Mouse (Mus musculus): ENCODE data around the gene Elk3. TPM values are rescaled to one million over a fixed set of nuclear protein-coding genes. Genes with fewer than 3 reads are reported as not detected.
"Not testable (repeated sequence)": the region's sequence is repeated elsewhere in the genome, so short reads cannot be mapped to it uniquely, and the experiment has no call there.

Elk3 gene
- total RNA-seq (2017), result 40.1 and 46.4 TPM in 2 replicates

DNA sequence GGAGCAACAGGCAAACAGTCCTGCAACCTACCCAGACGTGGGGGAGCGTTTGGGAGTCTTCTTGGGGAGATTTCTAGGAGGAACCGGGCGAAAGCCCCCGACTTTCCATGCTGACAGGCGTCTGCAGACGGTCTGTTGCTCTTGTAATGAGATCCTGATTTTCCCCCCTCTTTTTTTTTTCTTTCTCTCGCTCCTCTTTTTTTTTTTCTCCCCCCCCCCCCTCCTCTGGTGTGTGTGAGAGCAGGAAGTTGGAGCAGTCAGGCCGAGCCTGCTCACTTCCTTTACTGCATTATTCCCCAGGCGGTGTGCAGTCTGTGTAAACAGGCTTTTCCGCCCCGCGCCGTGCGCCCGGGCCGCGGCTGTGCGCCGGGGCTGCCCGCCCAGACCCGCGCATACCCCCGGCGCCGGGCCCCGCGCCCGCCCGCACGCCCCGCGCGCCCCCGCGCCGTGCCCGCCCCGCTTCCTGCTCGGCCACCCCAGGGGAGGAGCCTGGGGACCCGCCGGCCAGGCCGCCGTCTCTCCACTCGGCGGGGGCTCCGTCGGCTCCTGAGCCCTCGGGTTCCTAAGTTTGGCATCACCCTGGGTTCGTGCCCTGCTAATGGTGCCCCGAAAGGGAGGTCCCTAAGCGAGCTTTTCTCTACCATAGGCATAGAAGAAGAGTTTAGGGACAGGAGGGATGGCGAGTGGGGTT lies at the start of gene Elk3:
Gene Elk3 (minus strand): TSS at position 415 of the 691 bp plus-strand sequence.
- ATAC-seq (replicated peaks in 1 of 2; ENCODE audit: insufficient read depth in 1 of 2, low FRiP score in 2 of 2, low TSS enrichment in 1 of 2, low read depth in 1 of 2, poor library complexity in 2 of 2, severe bottlenecking in 2 of 2), result peak; percentile 43 to 77; a peak in 3 of 4 replicates

DNA sequence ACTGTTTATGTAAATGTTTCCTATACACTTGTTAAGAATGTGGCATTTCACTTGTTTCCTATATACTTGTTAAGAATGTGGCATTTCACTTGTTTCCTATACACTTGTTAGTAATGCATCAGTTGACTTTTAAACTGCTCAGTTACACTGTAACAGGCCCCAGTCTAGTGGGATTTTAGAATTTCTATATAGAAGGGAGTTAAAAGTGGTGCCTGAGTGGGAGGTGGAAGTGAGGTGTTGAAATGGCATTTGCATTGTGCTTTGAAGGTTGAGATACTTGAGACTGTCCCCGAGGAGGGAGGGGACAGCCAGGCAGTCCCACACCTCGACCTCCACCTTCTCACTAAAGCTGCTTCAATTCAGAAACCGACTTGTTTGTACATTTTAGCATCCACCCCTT lies 49.7 kb upstream of the Elk3 start:
- no peak for ATAC-seq (replicated peaks in 1 of 2; ENCODE audit: insufficient read depth in 1 of 2, low FRiP score in 2 of 2, low TSS enrichment in 1 of 2, low read depth in 1 of 2, poor library complexity in 2 of 2, severe bottlenecking in 2 of 2)

DNA sequence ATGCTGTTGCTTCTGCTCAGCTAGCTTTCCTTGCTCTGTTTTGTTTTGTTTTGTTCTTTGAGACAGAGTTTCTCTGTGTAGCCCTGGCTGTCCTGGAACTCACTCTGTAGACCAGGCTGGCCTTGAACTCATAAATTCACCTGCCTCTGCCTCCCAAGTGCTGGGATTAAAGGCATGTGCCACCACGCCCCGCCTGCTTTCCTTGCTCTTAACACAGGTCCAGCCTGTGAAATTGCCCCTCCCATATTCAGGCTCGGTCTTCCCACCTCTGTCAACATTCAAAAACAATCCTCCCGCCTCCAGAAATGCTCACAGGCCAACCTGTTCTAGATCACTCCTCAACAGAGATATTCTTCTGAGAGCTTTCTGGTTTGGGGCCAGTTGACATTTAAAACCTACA lies 49.3 kb upstream of the Elk3 start:
- ATAC-seq (replicated peaks in 1 of 2; ENCODE audit: insufficient read depth in 1 of 2, low FRiP score in 2 of 2, low TSS enrichment in 1 of 2, low read depth in 1 of 2, poor library complexity in 2 of 2, severe bottlenecking in 2 of 2), result not testable (repeated sequence)

DNA sequence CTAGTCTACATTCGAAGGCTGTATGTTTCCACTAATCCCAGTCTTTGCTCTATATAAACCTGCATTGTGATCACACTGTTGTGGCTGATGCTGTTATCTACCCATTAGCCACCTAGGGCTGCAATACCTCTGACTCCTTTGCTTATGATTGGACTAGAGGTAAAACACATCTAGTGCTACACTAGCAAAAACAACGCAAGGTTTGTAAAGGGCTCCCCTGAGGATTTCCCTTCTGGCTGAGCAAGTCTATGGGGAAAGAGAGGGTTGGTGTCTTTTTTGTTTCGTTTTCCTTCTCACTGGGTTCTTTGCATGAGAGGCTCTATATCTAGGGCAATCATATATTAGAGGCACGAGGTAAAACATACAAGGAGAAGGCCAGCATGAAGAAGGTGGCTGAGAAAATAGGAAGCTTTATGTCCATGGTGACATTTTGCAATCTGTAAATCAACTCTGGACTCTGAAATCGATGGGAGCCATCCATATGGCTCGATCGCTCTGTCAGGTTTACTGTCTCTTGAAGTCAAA lies 48.5 kb upstream of the Elk3 start:
- no peak for ATAC-seq (replicated peaks in 1 of 2; ENCODE audit: insufficient read depth in 1 of 2, low FRiP score in 2 of 2, low TSS enrichment in 1 of 2, low read depth in 1 of 2, poor library complexity in 2 of 2, severe bottlenecking in 2 of 2)

DNA sequence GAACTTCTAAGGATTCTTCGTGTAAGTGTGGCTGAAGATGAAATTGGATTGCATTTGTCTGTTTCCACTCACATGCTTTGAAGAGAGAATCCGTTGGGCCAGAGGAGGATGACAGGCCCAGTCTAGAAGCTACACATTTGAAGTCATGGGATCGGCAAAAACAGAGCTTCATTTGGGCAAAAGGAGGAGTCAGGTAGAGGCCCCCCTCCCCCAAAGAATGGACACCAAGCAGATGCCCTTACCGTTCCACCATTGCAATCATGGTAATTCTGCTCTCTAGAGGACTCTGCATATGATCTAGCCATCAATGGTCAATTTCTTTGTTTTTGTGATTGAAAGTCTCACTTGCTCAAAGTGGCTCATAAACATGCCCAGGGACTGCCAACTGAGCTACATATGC lies 47.9 kb upstream of the Elk3 start:
- ATAC-seq (replicated peaks in 1 of 2; ENCODE audit: insufficient read depth in 1 of 2, low FRiP score in 2 of 2, low TSS enrichment in 1 of 2, low read depth in 1 of 2, poor library complexity in 2 of 2, severe bottlenecking in 2 of 2), result no peak

DNA sequence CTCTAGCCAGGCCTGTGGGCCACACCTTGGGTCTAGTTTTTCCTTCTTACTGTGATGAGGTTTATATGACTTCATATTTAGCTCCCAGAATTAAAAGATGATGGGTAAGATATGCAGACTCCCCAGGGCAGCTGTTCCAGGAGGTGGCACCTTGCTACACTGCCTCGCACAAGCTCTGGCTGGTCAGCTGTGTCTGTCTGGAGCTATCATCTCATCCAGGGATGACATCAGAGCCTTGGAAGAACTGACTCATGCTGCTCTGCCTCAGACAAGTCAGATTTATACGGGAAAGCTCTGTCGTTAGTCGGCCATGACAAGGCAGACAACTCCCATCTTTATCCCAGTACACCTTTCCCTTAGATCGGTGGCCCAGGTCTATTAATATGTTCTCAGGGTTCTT lies 46.2 kb upstream of the Elk3 start:
- ATAC-seq (replicated peaks in 1 of 2; ENCODE audit: insufficient read depth in 1 of 2, low FRiP score in 2 of 2, low TSS enrichment in 1 of 2, low read depth in 1 of 2, poor library complexity in 2 of 2, severe bottlenecking in 2 of 2), result no peak

DNA sequence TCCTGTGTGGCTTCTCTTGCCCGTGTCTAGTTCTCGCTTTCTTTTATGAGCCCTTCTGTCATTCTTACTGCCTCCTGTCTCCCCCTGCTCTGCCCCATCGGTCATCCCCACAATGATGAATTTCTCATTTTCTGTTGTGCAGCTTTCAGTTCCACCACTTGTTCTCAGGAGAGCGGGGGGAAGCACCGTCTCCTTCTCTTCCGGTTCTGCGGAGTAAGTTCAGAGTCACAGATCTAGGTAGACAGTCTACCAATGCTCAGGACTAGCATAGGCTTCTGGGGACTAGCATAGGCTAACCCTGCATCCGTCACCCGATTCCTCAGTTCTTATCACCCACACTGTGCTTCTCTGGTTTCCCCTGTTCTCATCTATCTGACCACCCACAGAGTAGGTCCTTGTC lies 45.2 kb upstream of the Elk3 start:
- ATAC-seq (replicated peaks in 1 of 2; ENCODE audit: insufficient read depth in 1 of 2, low FRiP score in 2 of 2, low TSS enrichment in 1 of 2, low read depth in 1 of 2, poor library complexity in 2 of 2, severe bottlenecking in 2 of 2), result peak in 1 of 2 experiments; percentile 53; a peak in 3 of 4 replicates

DNA sequence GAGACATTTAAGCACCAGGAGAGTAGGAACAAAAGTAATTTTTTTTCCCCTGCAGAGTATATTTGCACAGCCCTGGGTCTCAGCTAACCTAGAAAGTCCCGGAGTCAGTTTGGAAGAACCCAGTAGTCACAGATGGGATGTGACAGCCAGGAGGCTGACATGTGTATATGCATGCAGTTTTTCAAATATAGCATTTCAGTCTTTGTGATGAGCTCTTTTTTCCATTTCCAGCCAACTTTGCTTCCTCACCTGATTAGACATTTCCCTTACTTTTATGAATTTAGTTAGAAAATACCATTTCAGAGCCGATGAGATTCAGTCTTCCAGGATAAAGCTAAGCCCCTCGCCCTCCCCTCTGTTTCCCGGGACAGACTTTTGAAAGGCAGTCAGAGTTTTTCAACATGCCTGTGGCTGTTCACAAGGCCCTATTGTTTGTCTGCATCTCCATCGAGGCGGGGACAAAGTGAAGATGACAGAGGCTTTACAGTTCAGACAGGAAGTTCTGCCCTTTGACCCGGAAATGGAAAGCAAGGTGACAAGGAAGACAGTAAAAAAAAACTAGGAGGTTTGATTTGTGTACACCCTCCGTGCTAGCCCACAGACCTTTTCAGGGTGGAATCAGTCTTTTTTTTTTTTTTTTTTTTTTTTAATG lies 44.5 kb upstream of the Elk3 start:
- no peak for ATAC-seq (replicated peaks in 1 of 2; ENCODE audit: insufficient read depth in 1 of 2, low FRiP score in 2 of 2, low TSS enrichment in 1 of 2, low read depth in 1 of 2, poor library complexity in 2 of 2, severe bottlenecking in 2 of 2)

DNA sequence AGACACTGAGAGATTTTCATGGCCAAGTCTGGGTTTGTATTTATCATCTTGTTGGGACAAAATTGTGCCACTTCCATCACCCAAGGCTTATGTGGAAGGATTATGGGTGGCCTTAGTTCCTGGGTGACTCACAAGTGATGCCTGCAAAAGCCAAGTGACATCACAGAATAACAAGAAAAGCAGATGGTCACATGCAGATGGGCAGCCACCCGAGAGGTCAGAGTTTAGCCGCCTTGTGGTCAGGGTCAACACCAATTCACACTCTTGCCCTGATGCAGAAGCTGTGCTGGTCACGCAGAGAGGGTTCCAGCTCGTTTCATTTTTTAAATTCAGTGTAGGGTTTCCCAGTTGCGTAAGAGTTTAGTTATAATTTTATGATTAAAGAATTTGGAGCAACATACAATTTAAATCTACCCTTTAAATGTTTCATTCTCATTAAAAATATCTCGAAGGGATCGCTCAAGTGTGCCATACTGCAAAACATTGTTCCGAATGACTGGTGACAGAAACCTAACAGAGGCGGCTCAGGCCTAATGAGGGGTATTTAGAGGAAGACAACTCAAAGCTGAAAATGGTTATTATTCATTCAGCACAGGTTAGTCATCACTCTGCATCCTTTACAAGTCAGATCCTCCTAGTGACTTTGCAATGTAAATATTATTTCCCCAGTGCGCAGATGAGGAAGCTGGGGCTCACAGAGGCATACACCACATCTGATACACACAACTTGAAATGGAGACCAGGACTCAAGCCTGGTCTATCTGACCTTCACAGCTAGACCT lies 42.8 kb upstream of the Elk3 start:
- no peak for ATAC-seq (replicated peaks in 1 of 2; ENCODE audit: insufficient read depth in 1 of 2, low FRiP score in 2 of 2, low TSS enrichment in 1 of 2, low read depth in 1 of 2, poor library complexity in 2 of 2, severe bottlenecking in 2 of 2)

DNA sequence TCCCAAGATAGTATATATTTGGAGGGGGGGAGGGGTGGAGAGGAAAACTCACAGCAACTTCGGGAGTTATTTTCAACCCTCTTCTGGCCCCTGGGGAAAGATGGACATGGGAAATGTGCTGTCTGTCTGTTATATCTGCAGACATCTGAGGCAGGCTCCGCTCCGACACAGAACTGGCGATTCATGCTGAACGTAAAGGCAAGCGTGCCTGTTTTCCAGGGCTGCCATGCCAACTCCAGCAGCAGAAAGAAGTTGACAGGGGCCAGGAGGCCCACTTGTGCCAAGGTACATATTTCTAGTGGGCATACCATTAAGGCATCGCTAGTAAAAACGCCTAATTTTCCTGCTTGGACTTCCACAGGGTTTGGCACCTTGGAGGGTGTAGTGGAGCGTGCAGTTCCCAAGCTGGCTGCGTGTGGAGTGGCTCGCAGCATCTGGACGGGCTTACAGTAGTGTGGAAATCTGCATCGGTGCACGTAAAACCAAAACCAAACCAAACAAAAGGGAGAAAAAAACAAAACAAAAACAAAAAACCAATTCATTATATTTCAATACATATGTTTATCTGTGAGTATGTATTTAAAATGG lies 37.1 kb upstream of the Elk3 start:
- no peak for ATAC-seq (replicated peaks in 1 of 2; ENCODE audit: insufficient read depth in 1 of 2, low FRiP score in 2 of 2, low TSS enrichment in 1 of 2, low read depth in 1 of 2, poor library complexity in 2 of 2, severe bottlenecking in 2 of 2)

DNA sequence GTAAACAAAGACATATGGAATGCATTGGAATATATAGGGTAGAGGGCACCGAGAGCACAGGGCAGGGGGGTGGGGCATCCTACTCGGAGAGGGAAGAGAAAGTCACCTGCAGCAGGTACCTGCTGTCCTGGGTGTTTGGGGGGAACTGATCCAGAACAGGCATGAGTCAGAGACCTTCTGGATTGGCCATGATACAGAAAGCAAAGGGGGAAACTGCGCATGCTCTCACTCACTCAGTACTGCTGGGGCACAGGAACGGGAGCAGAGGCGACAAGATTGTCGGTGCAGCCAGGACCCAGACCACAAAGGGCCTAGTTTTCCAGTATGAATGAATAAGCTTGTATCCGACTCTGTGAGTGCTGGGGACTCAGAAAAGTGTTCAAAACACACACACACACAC lies 36.5 kb upstream of the Elk3 start:
- ATAC-seq (replicated peaks in 1 of 2; ENCODE audit: insufficient read depth in 1 of 2, low FRiP score in 2 of 2, low TSS enrichment in 1 of 2, low read depth in 1 of 2, poor library complexity in 2 of 2, severe bottlenecking in 2 of 2), result peak; percentile 62; a peak in 3 of 4 replicates

DNA sequence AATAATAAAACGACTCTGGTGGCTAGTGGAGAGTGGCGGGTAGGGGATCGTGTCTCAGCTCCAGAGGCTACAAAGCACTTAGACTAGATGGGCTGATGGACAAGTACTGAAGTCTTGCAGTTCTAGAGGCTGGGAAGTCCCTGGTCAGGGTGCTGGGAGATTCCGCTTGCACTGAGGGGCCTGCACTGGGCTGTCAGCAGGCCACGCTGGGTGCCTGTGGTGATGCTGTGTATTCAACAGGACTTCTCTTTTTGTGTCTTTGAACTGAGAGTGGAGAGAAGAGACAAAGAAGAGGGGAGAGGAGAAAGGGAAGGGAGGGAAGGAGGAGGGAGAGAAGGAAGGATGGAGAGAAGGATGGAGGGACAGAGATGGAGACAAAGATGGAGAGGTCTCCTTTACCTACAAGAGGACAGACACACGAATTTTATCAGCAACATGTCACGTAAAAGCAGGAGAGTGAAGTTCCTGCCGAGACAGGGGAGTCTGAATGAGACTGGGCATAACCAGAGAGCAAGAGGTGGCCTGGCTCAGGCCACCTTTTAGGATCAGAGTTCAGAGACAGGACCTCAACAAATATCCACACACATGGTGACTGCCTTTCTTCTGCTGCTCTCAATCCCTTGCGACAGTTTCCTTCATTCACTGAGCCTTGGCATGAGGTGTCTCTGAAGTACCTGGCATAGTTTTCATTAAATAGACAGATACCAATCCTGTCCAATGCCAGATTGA lies 35.4 kb upstream of the Elk3 start:
- ATAC-seq (replicated peaks in 1 of 2; ENCODE audit: insufficient read depth in 1 of 2, low FRiP score in 2 of 2, low TSS enrichment in 1 of 2, low read depth in 1 of 2, poor library complexity in 2 of 2, severe bottlenecking in 2 of 2), result no peak

DNA sequence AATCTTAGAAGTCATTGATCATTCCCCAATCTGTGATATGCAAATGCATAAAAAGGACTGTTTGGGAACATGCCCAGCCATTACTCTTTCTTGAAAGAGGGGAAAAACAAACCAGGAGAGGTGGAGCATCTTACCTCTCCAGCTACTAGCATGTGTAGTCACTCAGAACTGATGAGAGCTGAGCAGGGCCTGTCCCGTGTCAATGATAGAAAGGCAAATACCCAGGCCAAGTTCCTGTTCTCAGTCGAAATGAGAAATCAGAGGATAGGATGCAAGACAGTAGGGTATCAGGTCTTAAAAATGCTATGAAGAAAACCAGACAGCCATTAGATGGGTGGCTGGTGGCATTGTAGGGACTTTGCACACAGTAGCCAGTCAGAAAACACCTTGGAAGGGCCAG lies 34.6 kb upstream of the Elk3 start:
- no peak for ATAC-seq (replicated peaks in 1 of 2; ENCODE audit: insufficient read depth in 1 of 2, low FRiP score in 2 of 2, low TSS enrichment in 1 of 2, low read depth in 1 of 2, poor library complexity in 2 of 2, severe bottlenecking in 2 of 2)

DNA sequence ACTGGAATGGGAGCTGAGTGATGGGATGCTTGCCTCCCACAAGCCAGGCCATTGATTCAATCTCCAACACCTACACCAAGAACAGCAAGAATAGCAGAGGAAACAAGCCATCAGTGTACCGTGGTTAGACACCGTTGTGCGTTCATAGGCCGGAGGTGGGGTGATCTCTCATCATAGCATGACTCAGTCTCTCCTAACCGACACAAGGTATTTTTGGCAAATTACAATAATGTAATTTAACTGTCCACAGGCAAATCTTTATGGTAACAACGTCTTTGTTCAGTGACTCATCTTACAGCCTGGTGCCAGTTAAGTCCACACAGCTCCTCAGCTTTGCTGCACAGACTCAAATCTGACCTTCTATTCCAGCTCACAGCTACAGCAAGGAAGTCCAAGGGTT lies 32.5 kb upstream of the Elk3 start:
- no peak for ATAC-seq (replicated peaks in 1 of 2; ENCODE audit: insufficient read depth in 1 of 2, low FRiP score in 2 of 2, low TSS enrichment in 1 of 2, low read depth in 1 of 2, poor library complexity in 2 of 2, severe bottlenecking in 2 of 2)

DNA sequence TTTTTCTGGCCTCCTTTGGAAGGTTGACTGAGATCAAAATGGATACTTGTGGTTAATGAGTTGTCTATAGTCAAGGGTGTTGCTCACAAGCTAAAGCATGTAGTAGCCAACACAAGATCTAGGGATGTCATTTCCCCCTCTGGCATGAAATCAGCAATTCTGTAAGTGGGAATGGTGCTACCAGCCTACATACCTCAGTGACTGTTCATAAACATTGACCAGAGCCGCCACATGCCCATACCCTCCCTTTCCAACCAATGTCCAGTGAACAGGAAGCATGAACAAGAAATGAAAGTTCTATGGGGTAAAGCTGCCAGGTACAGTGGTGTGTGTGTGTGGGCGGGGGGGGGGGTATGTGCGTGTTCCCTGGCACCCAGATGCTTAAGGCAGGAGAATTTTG lies 32.1 kb upstream of the Elk3 start:
- ATAC-seq (replicated peaks in 1 of 2; ENCODE audit: insufficient read depth in 1 of 2, low FRiP score in 2 of 2, low TSS enrichment in 1 of 2, low read depth in 1 of 2, poor library complexity in 2 of 2, severe bottlenecking in 2 of 2), result no peak

DNA sequence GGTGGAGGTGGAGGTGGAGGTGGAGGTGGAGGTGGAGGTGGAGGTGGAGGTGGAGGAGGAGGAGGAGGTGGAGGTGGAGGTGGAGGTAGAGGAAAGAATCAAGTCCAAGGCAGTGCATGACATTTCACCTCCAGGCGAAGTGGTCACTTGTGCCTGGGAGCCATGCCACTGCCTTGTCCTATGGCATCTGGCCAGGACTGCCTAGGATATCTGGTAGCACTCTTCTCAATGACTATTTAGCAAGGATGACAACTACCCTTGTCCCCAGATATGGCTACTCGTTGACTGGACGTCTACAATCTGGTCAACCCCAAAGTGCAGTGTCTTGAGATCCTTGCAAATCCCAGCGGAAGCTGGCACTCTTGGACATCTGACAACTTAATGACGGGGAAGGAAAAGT lies 27.6 kb upstream of the Elk3 start:
- no peak for ATAC-seq (replicated peaks in 1 of 2; ENCODE audit: insufficient read depth in 1 of 2, low FRiP score in 2 of 2, low TSS enrichment in 1 of 2, low read depth in 1 of 2, poor library complexity in 2 of 2, severe bottlenecking in 2 of 2)

DNA sequence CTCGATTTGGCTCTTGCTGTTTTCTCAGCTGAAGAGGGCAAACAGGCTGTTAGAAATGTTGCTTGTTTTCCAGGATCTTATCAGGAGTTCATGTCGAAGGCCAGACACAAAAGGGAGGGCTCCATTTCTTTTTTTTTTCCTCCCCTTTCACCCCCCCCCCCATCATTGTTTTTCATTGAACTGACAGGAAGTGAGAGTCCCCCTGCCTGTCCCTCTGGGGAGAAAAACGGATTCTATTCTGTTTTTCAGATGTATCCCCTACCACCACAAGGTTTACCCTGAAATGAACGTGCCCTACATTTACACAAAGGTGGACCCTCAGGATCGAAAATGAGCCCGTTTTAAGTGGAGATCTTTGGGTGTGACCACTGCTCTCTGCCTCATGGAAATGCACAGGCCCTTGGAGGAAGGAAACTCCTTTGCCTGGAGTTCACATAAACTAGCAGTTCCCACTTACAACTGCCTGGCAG lies 25.6 kb upstream of the Elk3 start:
- 0 out of 4 replicates have a peak, but pooled peaks of 1 of the 2 experiments have one; percentile 0 for ATAC-seq (replicated peaks in 1 of 2; ENCODE audit: insufficient read depth in 1 of 2, low FRiP score in 2 of 2, low TSS enrichment in 1 of 2, low read depth in 1 of 2, poor library complexity in 2 of 2, severe bottlenecking in 2 of 2)
